Mouse (Mus musculus): ENCODE data around the gene Bard1. TPM values are rescaled to one million over a fixed set of nuclear protein-coding genes. Genes with fewer than 3 reads are reported as not detected.

Bard1 gene
- total RNA-seq (2023), result 1 to 10 TPM; 2.6 to 2.9 TPM

DNA sequence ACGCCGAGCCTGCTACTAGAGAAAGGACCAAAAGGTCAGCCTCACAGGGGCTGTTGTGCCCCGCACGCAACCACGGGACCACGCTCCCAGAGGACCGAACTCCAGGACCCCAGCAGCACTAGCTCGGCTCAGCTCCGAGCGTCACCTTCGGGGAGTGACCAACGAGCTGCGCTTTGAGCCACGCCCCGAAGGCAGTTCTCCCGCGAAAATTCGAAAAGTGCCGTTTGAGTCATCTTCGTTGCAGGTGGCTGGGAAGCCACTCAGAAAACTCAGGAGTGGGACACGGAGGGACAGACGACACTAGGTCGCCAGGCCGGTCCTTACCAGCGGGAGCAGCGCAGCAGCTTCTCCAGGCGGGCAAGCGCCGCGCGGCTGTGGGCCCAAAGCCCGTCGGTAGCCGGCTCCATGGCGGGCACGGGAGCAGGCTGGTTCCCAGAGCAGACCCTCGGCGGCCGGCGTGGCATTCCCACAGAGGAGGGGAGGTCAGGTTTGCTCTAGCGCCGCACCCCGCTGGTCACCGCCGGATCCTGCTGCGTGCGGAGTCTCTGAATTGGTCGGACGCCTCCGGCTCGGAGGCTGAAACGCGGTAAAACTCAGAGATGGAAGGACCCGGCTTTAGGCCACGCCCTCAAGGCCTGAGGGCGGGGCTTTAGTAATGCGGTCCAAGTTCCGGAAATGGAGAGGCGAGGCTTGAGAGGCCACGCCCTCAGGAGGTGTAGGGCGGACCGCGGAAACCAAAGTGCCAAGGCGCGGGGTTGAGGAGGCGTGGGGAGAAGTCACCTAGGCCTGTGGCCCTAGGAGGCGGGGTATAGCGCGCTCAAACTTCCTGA lies at the start of gene Bard1:
Gene Bard1 (minus strand): TSS at position 803 of the 830 bp plus-strand sequence.

